Mouse (Mus musculus) midbrain, embryonic 15.5 days (tissue): ENCODE results near the gene Lpin2. TPM values are rescaled to one million over a fixed set of nuclear protein-coding genes. Genes with fewer than 3 reads are reported as not detected.

ENCODE experiments used
- ATAC-seq: fragments of 200-750 bp; cut with Nextera tagmentation; replicated peaks from 2 replicates; pipeline ENCODE4 v1.8.0; 2017; ENCODE audit warnings: moderate TSS enrichment
- H3K27ac ChIP-seq: fragments of 300-500 bp; sonication (generic); 2 replicates; pipeline ENCODE4 v1.5.1; 2015; ENCODE audit warnings: mild to moderate bottlenecking, inconsistent platforms
- H3K27me3 ChIP-seq: fragments of 300-500 bp; sonication (generic); replicated peaks from 2 replicates; pipeline ENCODE4 v1.6.1; 2015; ENCODE audit warnings: inconsistent platforms
- H3K36me3 ChIP-seq: fragments of 300-500 bp; sonication (generic); replicated peaks from 2 replicates; pipeline ENCODE4 v1.6.1; 2015; ENCODE audit warnings: inconsistent platforms
- H3K4me1 ChIP-seq: fragments of 300-500 bp; sonication (generic); 2 replicates; pipeline ENCODE4 v1.6.1; 2015; ENCODE audit warnings: inconsistent platforms
- H3K4me2 ChIP-seq: fragments of 300-500 bp; sonication (generic); 2 replicates; pipeline ENCODE4 v1.6.1; 2015; ENCODE audit warnings: inconsistent platforms, mild to moderate bottlenecking, moderate library complexity
- H3K4me3 ChIP-seq: fragments of 300-500 bp; sonication (generic); 2 replicates; pipeline ENCODE4 v1.5.1; 2015; ENCODE audit warnings: mild to moderate bottlenecking, inconsistent platforms
- H3K9ac ChIP-seq: fragments of 300-500 bp; sonication (generic); 2 replicates; pipeline ENCODE4 v1.6.1; 2015; ENCODE audit warnings: mild to moderate bottlenecking, inconsistent platforms
- H3K9me3 ChIP-seq: fragments of 300-500 bp; sonication (generic); 2 replicates; pipeline ENCODE4 v1.6.1; 2016; ENCODE audit warnings: inconsistent platforms
- WGBS: fragments of 180-500 bp; shearing (Covaris S2); methylation state at CpG from one replicate; pipeline ENCODE4 v1.1.7; 2015; ENCODE audit warnings: mixed read lengths; 5-methylcytosine and 5-hydroxymethylcytosine counted together
- polyA plus RNA-seq: library from polyadenylated mRNA; unstranded; fragments of >200 nt; fragmentation: Nextera tagmentation; extraction: Ambion mirVana; gene quantifications from 2 replicates; pipeline ENCODE4 v1.2.1, GENCODE M21; 2015

Lpin2 gene
- polyA plus RNA-seq, 1 experiment from 2014 or later = 47.6 TPM

DNA sequence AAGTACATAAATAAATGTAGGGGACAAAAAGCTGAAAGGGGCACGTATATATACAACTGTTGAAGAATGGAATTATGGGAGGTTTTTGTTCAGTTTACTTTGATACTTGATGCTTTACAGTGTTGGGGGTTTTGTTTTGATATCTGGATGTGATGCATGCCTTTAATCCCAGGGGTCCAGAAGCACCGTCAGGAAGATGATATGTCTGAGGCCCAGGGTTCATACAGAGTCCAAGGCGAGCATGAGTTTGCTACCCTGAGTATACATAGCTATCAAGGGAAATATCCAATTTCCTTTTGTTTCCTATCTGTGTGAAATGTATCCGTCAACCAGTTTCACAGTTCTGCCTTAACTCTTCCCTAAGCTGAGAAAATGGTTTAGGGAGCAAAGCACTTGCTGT is 29.0 kb upstream of the Lpin2 start:
- Histone ChIP-seq H3K9ac (no peak overlapping the region), H3K4me1 (no peaks in the 10 kb centered on the region), H3K4me3 (no peak overlapping the region), H3K27me3 (no peaks in the 10 kb centered on the region), H3K36me3 (no peaks in the 10 kb centered on the region), H3K9me3 (no peaks in the 10 kb centered on the region), H3K4me2 (no peak overlapping the region), H3K27ac (no peak overlapping the region)
- whole genome bisulfite sequencing = 83% methylated on average over 4 of the region's 4 CpGs
- no peak for ATAC-seq

GRCm38 (mm10) chr17:71155271-71155670 is 27.1 kb upstream of the Lpin2 start:
- Histone ChIP-seq H3K9me3 (no peaks in the 10 kb centered on the region), H3K36me3 (no peaks in the 10 kb centered on the region), H3K4me3 (no peak overlapping the region), H3K27me3 (no peaks in the 10 kb centered on the region), H3K27ac (no peak overlapping the region), H3K4me2 (no peak overlapping the region), H3K9ac (no peak overlapping the region), H3K4me1 (0 out of 2 replicates have a peak, but pooled peaks cover 7% of the 10 kb centered on the region)
- 67% methylated on average over 1 of the region's 1 CpGs for WGBS
- ATAC-seq = no peak

DNA sequence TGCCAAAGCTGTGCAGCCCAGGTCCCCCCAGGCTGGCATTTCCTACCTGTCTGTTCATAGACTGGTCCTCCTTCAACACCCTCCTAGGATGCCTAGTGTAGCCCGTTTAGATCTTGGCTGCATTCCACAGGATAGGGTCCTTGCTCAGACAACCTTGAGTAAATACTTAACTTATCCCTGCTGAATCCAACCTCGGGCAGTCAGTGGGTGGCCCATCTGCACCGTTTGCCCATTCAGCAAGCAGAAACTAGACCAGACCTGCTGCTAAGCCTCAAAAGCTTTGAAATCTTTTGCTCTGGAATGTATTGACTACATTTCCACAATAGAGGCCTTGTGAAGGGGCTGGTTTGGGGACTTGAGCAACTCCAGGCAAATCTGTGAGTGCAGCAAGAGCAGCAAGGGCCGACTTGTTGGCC is 23.2 kb upstream of the Lpin2 start:
- ATAC-seq = 0 out of 2 replicates have a peak, but pooled peaks have one; percentile 27
- Histone ChIP-seq H3K4me1 (0 out of 2 replicates have a peak, but pooled peaks cover 7% of the 10 kb centered on the region), H3K27me3 (no peaks in the 10 kb centered on the region), H3K4me3 (no peak overlapping the region), H3K9me3 (no peaks in the 10 kb centered on the region), H3K27ac (no peak overlapping the region), H3K9ac (no peak overlapping the region), H3K4me2 (no peak overlapping the region), H3K36me3 (no peaks in the 10 kb centered on the region)
- WGBS = 21% methylated on average over 4 of the region's 4 CpGs

- Histone ChIP-seq H3K27ac (no peak overlapping the region), H3K27me3 (no peaks in the 10 kb centered on the region), H3K4me1 (0 out of 2 replicates have a peak, but pooled peaks cover 7% of the 10 kb centered on the region), H3K4me3 (no peak overlapping the region), H3K9me3 (no peaks in the 10 kb centered on the region), H3K9ac (no peak overlapping the region), H3K36me3 (no peaks in the 10 kb centered on the region), H3K4me2 (no peak overlapping the region)
- WGBS = 65% methylated on average over 8 of the region's 8 CpGs
- ATAC-seq = no peak
Measured at GRCm38 (mm10) chr17:71159720-71160119, 22.6 kb upstream of the Lpin2 start.

DNA sequence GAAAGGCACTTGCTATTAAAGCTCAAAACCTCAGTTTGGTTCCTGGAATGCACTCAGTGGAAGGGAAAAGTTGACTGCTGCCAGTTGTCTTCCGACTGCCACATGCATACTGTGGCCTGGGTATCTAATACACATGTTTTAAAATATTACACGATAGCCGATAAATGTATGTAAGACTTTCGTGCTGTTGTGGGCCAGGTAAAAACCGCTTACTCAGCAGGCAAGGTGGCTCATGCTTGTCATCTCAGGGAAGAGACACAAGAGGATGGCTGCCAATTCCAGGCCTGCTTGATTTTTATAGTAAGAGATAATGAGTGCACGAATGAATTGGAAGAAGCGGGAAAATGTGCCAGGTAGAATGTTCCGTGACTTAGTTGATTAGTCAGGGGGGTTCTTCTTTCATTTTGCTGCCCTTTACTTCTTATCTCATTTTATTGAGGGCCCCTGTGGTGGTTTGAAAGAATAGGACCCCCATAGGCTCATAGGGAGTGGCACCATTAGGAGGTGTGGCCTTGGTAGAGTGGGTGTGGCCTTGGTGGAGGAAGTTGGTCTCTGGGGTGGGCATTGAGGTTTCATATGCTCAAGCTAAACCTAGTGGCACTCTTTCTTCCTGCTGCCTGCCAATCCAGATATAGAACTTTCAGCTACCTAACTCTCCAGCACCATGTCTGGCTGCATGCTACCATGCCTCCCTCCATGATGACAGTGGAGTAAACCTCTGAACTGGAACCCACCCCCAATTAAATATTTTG is 21.9 kb upstream of the Lpin2 start:
- ATAC-seq = no peak
- Histone ChIP-seq H3K4me2 (no peak overlapping the region), H3K4me1 (0 out of 2 replicates have a peak, but pooled peaks cover 7% of the 10 kb centered on the region), H3K27ac (no peak overlapping the region), H3K27me3 (no peaks in the 10 kb centered on the region), H3K9me3 (no peaks in the 10 kb centered on the region), H3K36me3 (no peaks in the 10 kb centered on the region), H3K9ac (no peak overlapping the region), H3K4me3 (no peak overlapping the region)
- 92% methylated on average over 8 of the region's 8 CpGs for WGBS

DNA sequence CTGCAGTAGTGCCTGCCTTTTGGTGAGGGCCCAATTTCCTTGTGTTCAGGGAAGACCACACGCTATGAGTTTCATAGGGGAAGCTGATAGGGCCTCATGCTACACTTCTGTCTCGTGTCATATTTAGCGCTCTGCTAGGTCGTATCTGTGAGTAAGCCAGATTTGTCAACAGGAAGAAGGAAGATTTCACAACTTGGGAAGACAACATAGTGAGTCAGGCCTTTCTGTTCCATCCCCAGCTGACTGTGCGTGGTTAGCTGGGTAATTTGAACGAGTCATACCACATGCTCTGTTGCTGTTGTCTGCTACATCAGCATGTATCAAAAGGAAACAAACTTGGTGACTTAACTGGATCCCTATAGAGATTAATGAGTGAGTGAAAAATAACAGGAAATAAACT is 17.4 kb upstream of the Lpin2 start:
- ATAC-seq = no peak
- Histone ChIP-seq H3K27me3 (no peaks in the 10 kb centered on the region), H3K4me2 (no peak overlapping the region), H3K27ac (no peak overlapping the region), H3K4me3 (no peak overlapping the region), H3K9ac (no peak overlapping the region), H3K36me3 (no peaks in the 10 kb centered on the region), H3K4me1 (no peaks in the 10 kb centered on the region), H3K9me3 (no peaks in the 10 kb centered on the region)
- 86% methylated on average over 6 of the region's 6 CpGs for WGBS

GRCm38 (mm10) chr17:71168205-71168815 is 14.1 kb upstream of the Lpin2 start:
- no peaks in the 10 kb centered on the region for H3K4me1 ChIP-seq
- no peaks in the 10 kb centered on the region for H3K9me3 ChIP-seq
- no peak for ATAC-seq
- H3K36me3 ChIP-seq = no peaks in the 10 kb centered on the region
- 88% methylated on average over 5 of the region's 5 CpGs for WGBS
- H3K4me2 ChIP-seq = no peak overlapping the region
- no peak overlapping the region for H3K9ac ChIP-seq
- no peak overlapping the region for H3K4me3 ChIP-seq
- H3K27ac ChIP-seq = no peak overlapping the region
- H3K27me3 ChIP-seq = no peaks in the 10 kb centered on the region

DNA sequence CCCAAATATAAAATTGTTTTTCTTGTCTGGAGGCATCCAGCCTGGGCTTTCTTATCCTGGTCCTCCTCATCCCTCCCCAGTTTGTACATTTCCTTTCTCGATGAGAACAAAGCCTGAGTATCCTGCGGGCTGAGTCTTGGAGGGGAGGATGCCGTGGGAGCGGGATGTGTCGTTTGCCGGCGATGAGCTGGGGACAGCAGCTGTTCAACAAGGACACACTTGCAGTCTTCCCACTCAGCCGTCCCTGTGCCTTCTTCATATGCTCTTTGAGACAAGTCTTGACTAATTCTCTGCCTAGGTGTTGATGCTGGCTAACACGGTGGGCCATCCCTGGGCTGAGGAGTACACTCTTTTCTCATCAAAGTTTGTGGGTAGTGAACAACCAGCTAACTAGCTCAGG is 13.5 kb upstream of the Lpin2 start:
- no peak overlapping the region for H3K27ac ChIP-seq
- no peak overlapping the region for H3K4me2 ChIP-seq
- no peak overlapping the region for H3K4me3 ChIP-seq
- H3K36me3 ChIP-seq = no peaks in the 10 kb centered on the region
- H3K27me3 ChIP-seq = no peaks in the 10 kb centered on the region
- no peak for ATAC-seq
- H3K4me1 ChIP-seq = no peaks in the 10 kb centered on the region
- H3K9ac ChIP-seq = no peak overlapping the region
- no peaks in the 10 kb centered on the region for H3K9me3 ChIP-seq
- WGBS = 69% methylated on average over 9 of the region's 9 CpGs

DNA sequence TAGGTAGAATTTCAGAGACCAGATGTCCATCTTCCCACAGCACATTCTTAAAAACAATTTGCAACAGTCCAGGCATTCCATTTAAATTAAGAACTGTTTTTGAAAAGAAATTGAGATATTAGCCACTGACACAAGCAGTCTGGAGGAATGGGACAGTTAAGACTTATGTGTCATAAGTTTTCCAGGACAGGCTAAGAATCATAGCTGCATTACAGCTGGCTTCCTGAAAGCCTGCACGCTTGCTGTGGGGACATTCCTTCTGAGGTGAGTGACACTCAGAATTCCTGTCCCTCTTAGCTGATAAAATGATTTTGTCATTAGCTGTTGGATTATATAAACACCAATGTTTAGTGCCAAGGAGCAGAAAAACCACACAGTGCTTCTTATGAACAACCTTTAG is 12.7 kb upstream of the Lpin2 start:
- Histone ChIP-seq H3K36me3 (no peaks in the 10 kb centered on the region), H3K4me3 (no peak overlapping the region), H3K9me3 (no peaks in the 10 kb centered on the region), H3K4me2 (no peak overlapping the region), H3K27me3 (no peaks in the 10 kb centered on the region), H3K27ac (no peak overlapping the region), H3K4me1 (no peaks in the 10 kb centered on the region), H3K9ac (no peak overlapping the region)
- no peak for ATAC-seq
- WGBS = 88% methylated on average over 1 of the region's 1 CpGs

GRCm38 (mm10) chr17:71171161-71171560 is 11.2 kb upstream of the Lpin2 start:
- Histone ChIP-seq H3K9ac (no peak overlapping the region), H3K4me2 (no peak overlapping the region), H3K4me3 (no peak overlapping the region), H3K36me3 (no peaks in the 10 kb centered on the region), H3K4me1 (no peaks in the 10 kb centered on the region), H3K27me3 (no peaks in the 10 kb centered on the region), H3K9me3 (no peaks in the 10 kb centered on the region), H3K27ac (no peak overlapping the region)
- WGBS = 85% methylated on average over 4 of the region's 4 CpGs
- ATAC-seq = no peak

DNA sequence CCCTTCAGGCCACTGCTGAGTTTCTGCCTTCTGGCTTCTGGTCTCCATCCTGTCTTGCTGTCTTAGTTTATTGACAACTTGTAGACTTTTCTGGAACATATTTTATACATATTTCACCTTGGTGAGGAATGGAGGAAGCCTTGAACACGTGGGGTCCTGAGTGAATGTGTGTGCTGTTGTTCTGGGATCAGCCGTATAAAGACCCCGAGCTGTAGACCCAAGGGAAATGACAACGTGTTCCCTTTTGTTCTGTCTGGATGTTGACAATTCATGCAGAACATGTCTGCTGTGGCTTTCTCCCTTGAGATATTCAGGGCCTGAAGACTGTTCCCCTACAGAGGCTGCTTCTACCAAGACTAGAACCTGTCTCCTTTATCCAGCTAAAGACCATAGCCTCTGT is 5.0 kb upstream of the Lpin2 start:
- no peak for ATAC-seq
- H3K4me1 ChIP-seq = peaks cover 4% of the 10 kb centered on the region
- H3K27me3 ChIP-seq = no peaks in the 10 kb centered on the region
- no peak overlapping the region for H3K27ac ChIP-seq
- H3K36me3 ChIP-seq = no peaks in the 10 kb centered on the region
- H3K9me3 ChIP-seq = no peaks in the 10 kb centered on the region
- 32% methylated on average over 4 of the region's 4 CpGs for WGBS
- H3K9ac ChIP-seq = no peak overlapping the region
- no peak overlapping the region for H3K4me3 ChIP-seq
- H3K4me2 ChIP-seq = no peak overlapping the region

- H3K4me1 ChIP-seq = peaks cover 10% of the 10 kb centered on the region
- no peak overlapping the region for H3K27ac ChIP-seq
- no peaks in the 10 kb centered on the region for H3K27me3 ChIP-seq
- no peaks in the 10 kb centered on the region for H3K9me3 ChIP-seq
- H3K4me2 ChIP-seq = no peak overlapping the region
- no peak overlapping the region for H3K4me3 ChIP-seq
- H3K36me3 ChIP-seq = no peaks in the 10 kb centered on the region
- 77% methylated on average over 2 of the region's 2 CpGs for WGBS
- ATAC-seq = no peak
- H3K9ac ChIP-seq = no peak overlapping the region
Measured at GRCm38 (mm10) chr17:71177949-71178348, 4.4 kb upstream of the Lpin2 start.
